Mouse (Mus musculus) cerebellum, adult 18-20 months (tissue): ENCODE measurements around the gene Ppp1r36.
A peak's percentile ranks its signal among the peaks of the same experiment; 100 is the strongest.

Experiments used
- DNase-seq, 2 experiments: peaks; one replicate each; pipeline ENCODE4 v3.0.0; 2021

Ppp1r36 gene

GRCm38 (mm10) chr12:76417433-76417854 is at the start of gene Ppp1r36:
Gene Ppp1r36 (plus strand): TSS chr12:76417538.
- DNase-seq: no peak

- peak in 1 of 2 experiments; percentile 28 for DNase-seq
These were observed 49.0 kb upstream of the Ppp1r36 start for GRCm38 (mm10) chr12:76368201-76368789.

- peak in 1 of 2 experiments; percentile 59 for DNase-seq
These were observed 48.5 kb upstream of the Ppp1r36 start for GRCm38 (mm10) chr12:76368790-76369205.

DNA sequence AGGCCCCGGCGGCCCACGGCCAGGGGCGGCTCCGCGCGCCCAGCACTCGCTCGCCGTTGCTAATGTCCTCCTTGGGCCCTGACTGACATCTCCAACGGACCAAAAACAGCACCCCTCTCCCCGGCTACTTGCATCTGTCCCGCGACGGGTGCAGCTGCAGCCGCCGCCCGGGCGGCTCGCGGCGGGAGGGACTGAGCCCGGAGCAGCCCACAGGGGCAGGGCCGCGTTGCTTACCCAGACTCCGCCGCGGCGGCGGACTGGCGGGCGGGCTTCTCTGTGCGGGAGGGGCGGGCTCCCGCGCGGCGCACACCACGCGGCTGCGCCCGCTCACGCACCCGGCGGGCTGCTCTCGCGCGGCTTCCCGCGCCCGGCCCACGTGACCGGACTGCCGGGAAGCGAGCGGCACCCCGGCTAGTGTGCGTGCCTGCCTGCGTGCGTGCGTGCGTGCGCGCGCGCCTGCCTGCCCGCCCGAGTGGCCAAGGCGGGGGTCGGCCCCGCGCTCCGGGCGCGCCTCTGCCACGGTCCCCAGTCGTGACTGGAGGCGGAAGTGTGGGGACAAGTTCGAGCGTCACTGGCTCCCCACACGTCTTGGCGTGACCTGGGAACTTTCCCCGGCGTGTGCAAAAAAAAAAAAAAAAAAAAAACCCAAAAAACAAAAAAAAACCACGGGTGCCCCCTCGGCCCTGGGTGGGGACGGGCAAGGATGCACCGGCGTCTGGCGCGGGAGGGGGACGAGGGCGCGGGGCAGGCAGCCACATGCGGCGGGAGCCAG is 47.9 kb upstream of the Ppp1r36 start, which contains the start of gene Zbtb25:
Gene Zbtb25 (minus strand): TSS at position 397 of the 772 bp plus-strand sequence.
- peak; percentile 90 to 95 for DNase-seq

DNA sequence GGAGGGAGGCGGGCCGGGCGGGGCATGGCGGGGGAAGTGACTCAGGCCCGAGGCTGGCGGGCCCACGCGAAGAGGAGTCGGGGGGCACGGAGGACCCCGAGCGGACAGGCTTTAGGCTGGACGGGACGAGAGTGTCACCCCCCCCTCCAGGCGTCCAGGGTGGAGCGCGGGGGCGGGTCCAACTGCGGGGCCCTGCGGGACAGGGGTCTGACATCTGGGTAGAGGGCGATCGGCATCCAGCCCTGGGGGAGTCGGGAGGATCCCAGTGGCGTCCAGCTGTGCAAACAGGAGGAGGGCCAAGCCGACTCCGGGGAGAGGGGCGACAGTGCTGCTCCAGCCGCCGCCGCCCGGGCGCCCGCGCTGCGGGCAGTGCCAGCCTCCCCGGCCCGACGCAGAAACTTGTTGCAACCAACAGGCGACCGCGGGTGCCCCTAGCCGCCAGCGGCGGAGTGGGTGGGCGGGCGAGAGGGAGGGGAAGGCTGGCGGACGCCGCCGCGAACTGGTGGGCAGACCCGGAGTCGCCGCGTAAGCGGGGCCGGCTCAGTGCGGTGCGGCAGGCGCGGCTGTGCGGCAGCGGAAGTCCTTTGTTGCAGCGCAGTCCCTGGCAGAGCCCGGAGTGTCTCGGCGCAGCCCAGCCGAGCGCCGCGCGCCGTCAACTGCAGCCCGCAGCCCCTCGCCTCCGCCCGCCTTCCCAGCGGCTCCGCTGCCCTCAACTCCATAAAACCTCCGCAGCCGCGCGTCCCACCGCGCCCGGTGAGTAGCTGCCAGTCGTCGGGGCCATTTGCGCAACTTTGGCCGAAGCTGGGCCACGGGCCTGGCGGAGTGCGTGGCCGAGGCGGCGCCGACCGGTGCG is 47.1 kb upstream of the Ppp1r36 start, which contains the start of gene Zbtb1:
Gene Zbtb1 (plus strand): TSS at position 289 of the 853 bp plus-strand sequence.
- DNase-seq: peak; percentile 70 to 81

DNA sequence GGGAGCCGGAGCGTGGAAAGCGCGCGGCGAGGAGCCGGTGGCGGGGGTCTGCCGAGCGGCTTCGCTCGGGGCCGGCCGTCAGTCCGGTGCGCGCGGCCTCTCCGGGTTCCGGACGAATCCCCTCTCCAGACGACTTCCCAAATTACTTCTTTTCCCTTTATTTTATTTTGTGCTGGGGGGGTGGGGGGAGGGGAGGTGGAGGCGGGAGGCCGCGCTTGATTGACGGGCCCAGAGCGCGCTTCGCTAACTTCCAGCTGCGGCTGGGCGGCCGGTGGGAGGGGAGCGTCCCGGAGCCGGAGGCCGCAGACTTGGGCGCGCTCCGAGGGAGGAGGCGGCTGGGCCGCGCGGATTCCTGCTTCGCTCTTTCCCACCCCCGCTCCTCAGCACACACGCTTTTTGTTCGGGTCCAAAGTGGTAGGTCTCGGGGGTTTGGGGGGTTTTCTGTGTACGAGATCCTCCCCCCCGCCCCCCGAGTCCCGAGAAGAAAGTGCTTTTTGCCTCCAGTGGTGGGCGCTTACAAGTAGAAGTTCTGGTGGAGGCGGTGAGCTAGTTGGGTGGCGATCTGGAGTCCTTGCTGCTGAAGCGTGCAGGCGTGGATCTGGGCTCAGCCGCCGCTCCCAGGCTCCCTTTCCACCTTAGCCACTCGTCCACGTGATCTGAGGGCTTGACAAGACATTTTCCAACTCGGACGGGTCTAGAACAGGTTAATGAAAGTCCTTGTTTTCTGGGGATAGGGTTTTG is 46.3 kb upstream of the Ppp1r36 start:
- DNase-seq: peak; percentile 64 to 65

GRCm38 (mm10) chr12:76372046-76372445 is 45.3 kb upstream of the Ppp1r36 start:
- DNase-seq: no peak

DNA sequence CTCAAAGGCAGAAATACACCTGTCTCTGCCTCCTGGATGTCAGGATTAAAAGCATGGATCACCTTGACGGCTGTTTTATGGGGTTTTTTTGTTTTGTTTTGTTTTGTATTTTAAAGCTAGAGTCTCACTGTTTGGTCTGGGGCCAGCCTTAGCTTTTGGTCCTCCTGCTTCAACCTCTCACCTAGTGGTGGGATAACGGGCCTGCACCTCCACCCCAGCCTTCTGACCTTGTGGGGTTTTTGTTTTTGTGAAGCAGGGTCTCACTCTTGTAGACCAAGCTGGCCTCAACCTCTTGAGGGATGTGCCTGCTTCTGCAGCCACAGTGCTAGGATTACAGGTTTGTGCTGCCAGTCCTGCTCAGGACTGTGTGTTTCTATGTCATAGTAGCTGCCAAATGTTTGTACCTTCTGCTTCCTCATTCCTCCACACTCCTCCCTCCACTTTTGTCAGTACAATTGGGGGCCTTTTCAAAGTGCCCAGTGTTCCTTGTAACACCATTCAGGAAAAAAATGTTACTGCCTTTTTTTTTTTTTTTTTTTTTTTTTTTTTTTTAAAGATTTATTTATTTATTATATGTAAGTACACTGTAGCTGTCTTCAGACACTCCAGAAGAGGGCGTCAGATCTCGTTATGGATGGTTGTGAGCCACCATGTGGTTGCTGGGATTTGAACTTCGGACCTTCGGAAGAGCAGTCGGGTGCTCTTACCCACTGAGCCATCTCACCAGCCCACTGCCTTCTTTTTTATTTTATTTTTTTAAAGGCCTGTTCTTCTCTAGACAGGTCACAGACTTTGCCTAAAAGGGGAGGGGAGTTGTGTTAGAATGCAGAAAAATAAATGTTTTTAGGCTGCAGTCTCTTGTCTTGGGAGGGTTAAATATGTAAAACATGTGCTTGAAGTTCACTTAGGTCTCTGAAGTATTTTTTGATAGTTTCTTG is 44.2 kb upstream of the Ppp1r36 start:
- DNase-seq: no peak

- no peak for DNase-seq
These were observed 43.3 kb upstream of the Ppp1r36 start for GRCm38 (mm10) chr12:76373991-76374390.

DNA sequence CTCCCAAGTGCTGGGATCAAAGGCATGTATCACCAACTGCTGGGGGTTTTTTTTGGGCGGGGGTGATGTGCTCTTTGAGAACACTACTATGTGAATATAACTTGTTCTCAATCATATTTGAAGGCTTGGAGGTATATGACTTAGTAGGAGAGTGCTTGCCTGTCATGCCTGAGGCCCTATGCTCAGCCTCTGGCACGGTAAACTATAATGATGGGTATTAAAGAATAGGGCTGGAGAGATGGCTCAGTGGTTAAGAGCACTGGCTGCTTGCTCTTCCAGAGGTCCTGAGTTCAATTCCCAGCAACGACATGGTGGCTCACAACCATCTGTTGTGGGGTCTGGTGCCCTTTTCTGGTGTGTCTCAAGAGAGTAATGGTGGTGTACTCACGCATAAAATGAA is 42.4 kb upstream of the Ppp1r36 start:
- DNase-seq: no peak

DNA sequence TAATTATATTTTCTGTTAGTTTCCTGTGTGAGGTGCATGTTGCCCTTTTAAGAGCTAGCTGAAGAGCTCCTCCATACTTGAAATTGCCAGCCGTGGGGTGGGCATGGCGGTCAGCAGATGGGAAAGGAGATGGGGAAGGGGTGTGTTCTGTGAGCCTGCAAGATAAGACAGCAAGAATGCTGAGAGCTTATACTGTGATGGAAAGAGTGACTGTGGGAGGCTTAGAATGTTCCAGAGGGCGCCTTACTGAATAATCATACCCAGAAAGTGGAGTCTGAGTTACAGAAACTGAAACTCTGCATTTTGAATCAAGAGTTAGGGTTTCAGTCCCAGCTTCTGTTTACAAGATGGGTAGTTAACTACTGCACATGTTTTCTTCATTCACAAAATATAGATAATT is 41.8 kb upstream of the Ppp1r36 start:
- no peak for DNase-seq

GRCm38 (mm10) chr12:76376649-76377048 is 40.7 kb upstream of the Ppp1r36 start:
- peak; percentile 21 to 25 for DNase-seq

DNA sequence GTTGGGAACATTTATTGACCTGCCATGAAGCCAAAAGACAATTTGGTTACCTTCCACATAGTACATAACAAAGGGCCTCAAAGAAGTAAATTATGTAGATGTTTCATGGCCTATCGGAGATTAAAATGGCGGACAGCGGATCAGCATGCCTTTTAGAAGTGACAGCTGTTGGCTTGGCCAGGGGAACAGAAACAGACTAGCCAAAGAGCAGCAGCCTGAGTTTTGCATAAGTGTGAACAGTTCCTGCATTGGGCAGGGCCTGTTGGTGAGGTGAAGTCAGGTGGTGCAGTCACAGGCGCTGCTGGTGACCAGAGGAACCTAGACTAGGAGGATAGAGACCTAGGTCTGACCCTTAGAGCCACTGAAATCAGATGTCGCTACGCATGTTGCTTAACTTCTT is 40.3 kb upstream of the Ppp1r36 start:
- no peak for DNase-seq

- no peak for DNase-seq
These were observed 39.6 kb upstream of the Ppp1r36 start for GRCm38 (mm10) chr12:76377726-76378125.

DNA sequence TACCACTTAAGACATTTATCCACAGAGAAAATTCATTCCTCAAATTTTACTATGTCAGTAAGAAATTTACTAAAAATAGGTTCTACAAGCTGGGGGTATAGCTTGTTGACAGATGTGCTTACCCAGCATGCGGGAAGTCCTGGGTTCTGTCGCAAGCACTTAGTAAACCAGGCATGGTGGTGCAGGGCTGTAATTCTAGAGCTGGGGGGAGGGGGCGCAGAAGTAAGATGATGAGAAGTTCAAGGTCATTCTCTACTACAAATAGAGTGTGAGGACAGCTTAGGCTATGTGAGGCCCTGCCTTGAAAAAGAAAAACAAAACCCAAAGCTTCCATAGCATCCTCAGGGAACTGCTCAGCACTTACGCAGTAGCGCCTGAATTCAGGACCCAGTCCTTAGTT is 38.8 kb upstream of the Ppp1r36 start:
- no peak for DNase-seq

DNA sequence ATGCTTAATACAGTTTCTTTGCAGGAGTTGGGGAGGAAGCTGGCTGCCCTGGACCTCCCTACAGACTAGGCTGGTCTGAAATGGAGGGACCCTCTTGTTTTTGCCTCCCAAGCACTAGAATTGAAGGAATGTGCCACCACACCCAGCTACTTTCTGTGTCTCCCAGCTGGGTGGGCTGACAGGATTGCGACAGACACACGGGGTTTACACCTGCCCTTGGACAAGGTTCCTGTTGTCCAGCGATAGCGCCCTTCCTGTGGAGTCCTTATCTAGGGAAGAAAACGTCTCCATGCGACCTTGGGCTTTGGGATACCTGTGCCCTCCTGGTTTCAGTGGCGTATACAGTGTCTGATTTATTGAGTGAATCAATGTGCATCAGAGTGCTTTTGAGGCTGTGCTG is 37.2 kb upstream of the Ppp1r36 start:
- DNase-seq: no peak

- no peak for DNase-seq
These were observed 32.0 kb upstream of the Ppp1r36 start for GRCm38 (mm10) chr12:76385342-76385741.

DNA sequence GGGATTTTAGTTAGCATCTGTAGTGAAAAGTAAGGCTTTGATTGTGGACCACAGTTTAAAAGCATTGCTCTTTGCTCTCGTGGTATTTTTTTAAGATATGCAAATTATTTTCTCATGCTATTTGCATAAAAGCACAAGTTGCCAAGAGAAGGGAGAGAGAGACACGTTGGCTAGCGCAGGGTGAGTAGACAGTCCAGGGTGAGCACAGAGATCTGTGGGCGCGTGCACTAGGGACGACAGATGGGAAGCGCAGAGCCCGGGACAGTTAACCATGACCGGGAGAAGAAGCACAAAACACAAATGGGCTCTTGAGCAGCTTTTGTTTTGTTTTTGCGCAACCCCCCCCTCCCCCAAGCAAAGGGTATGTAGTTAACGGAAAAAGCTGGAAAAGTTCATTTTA is 28.5 kb upstream of the Ppp1r36 start:
- DNase-seq: peak in 1 of 2 experiments; percentile 25

GRCm38 (mm10) chr12:76391595-76392271 is 25.6 kb upstream of the Ppp1r36 start:
- DNase-seq: no peak

GRCm38 (mm10) chr12:76392979-76393378 is 24.4 kb upstream of the Ppp1r36 start:
- no peak for DNase-seq

- DNase-seq: no peak
These were observed 20.1 kb upstream of the Ppp1r36 start for GRCm38 (mm10) chr12:76397281-76397680.
